Mouse (Mus musculus) myocyte (in vitro differentiated cells): ENCODE results near the gene Eda. TPM values are rescaled to one million over a fixed set of nuclear protein-coding genes. Genes with fewer than 3 reads are reported as not detected.

Experiments used
- H3K27me3 ChIP-seq: one replicate; pipeline ENCODE4 v1.6.1; 2011; ENCODE audit not compliant: control insufficient read depth, insufficient read depth, insufficient read length
- H3K36me3 ChIP-seq: one replicate; pipeline ENCODE4 v1.6.1; 2011; ENCODE audit not compliant: control insufficient read depth, insufficient read depth
- H3K4me2 ChIP-seq: one replicate; pipeline ENCODE4 v1.6.1; 2011; ENCODE audit warnings: low read depth, control low read depth
- H3K4me3 ChIP-seq: one replicate; pipeline ENCODE4 v1.5.1; 2011; ENCODE audit warnings: mild to moderate bottlenecking, control low read depth, moderate library complexity
- H3K79me2 ChIP-seq: one replicate; pipeline ENCODE4 v1.6.1; 2011; ENCODE audit not compliant: control insufficient read depth, insufficient read depth
- H3ac ChIP-seq: one replicate; pipeline ENCODE4 v1.6.1; 2011; ENCODE audit not compliant: control insufficient read depth, insufficient read length
- CEBPB ChIP-seq: IDR thresholded peaks from 2 replicates; pipeline ENCODE4 v1.6.1; 2011; ENCODE audit warnings: mild to moderate bottlenecking, moderate library complexity; ENCODE audit not compliant: poor library complexity, insufficient read depth, severe bottlenecking
- E2F4 ChIP-seq: IDR thresholded peaks from one replicate; pipeline ENCODE4 v1.6.1; 2011; ENCODE audit warnings: mild to moderate bottlenecking, control low read depth, moderate library complexity; ENCODE audit not compliant: insufficient read depth
- MAX ChIP-seq: IDR thresholded peaks from one replicate; pipeline ENCODE4 v1.6.1; 2011; ENCODE audit warnings: low read depth, mild to moderate bottlenecking, control low read depth
- MYOD1 ChIP-seq, 3 experiments: IDR thresholded peaks; one replicate each; pipeline ENCODE4 v1.6.1; 2011; ENCODE audit warnings: control low read depth in 2 of 3, low read depth in 2 of 3, mild to moderate bottlenecking in 2 of 3, moderate library complexity in 1 of 3; ENCODE audit not compliant: insufficient read length in 2 of 3, control insufficient read depth in 1 of 3
- MYOG ChIP-seq, 3 experiments: IDR thresholded peaks; one replicate each; pipeline ENCODE4 v1.6.1; 2011; ENCODE audit warnings: control low read depth in 2 of 3, low read depth in 2 of 3, mild to moderate bottlenecking in 2 of 3; ENCODE audit not compliant: insufficient read length in 2 of 3, control insufficient read depth in 1 of 3, insufficient read depth in 1 of 3
- POLR2A ChIP-seq: IDR thresholded peaks from one replicate; pipeline ENCODE4 v1.6.1; 2011; ENCODE audit warnings: low read depth, mild to moderate bottlenecking, control low read depth, moderate library complexity; ENCODE audit not compliant: insufficient read length
- POLR2AphosphoS2 ChIP-seq: IDR thresholded peaks from one replicate; pipeline ENCODE4 v1.6.1; 2011; ENCODE audit warnings: low read depth, control low read depth; ENCODE audit not compliant: insufficient read length
- REST ChIP-seq: IDR thresholded peaks from one replicate; pipeline ENCODE4 v1.6.1; 2011; ENCODE audit warnings: mild to moderate bottlenecking, control low read depth, moderate library complexity; ENCODE audit not compliant: insufficient read depth, insufficient read length
- SRF ChIP-seq: IDR thresholded peaks from one replicate; pipeline ENCODE4 v1.6.1; 2011; ENCODE audit warnings: low read depth; ENCODE audit not compliant: control insufficient read depth, insufficient read length
- TCF12 ChIP-seq: IDR thresholded peaks from one replicate; pipeline ENCODE4 v1.6.1; 2011; ENCODE audit warnings: mild to moderate bottlenecking, control low read depth; ENCODE audit not compliant: poor library complexity, insufficient read depth, severe bottlenecking
- TCF3 ChIP-seq: IDR thresholded peaks from one replicate; pipeline ENCODE4 v1.6.1; 2011; ENCODE audit warnings: low read depth, control low read depth; ENCODE audit not compliant: insufficient read length
- USF1 ChIP-seq: IDR thresholded peaks from one replicate; pipeline ENCODE4 v1.6.1; 2011; ENCODE audit warnings: low read depth, mild to moderate bottlenecking, control low read depth, moderate library complexity
- polyA plus RNA-seq: library from polyadenylated mRNA; unstranded; fragments of >200 nt; fragmentation: generic; extraction: Trizol; gene quantifications from one replicate; pipeline ENCODE4 v1.2.1, GENCODE M21; 2012; ENCODE audit warnings: missing spikeins

Eda gene
- polyA plus RNA-seq, 1 experiment, result 0.05 TPM

DNA sequence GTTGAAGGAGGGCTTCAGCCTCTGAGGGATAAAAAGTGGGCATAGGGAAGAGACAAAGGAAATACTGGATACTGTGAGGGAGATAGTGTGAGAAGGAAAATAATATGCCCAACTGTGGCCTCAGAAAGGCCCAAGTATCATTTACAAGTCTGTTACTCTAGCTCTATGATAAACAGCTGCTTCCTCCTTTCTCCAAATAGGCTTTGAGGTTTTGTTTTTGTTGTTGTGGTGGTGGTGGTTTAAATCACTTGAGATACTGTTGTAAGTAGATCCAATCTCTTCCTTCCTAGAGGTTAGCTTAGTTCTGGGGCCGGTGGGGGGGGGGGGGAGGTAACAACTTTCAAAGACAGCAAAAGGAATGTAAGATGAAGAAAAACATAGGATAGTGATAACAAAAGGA, 143.0 kb downstream of the Eda start:
- H3ac ChIP-seq, result no peak overlapping the region
- TF ChIP-seq POLR2AphosphoS2 (no peak), POLR2A (no peak), CEBPB (no peak), MYOG (IDR thresholded peaks at IDR 0.05; ENCODE audit: control insufficient read depth in 1 of 3, insufficient read depth in 1 of 3, insufficient read length in 2 of 3, low read depth in 2 of 3) (no peak), TCF3 (no peak), SRF (no peak), USF1 (no peak), E2F4 (no peak), MYOD1 (IDR thresholded peaks at IDR 0.05; ENCODE audit: control insufficient read depth in 1 of 3, insufficient read length in 2 of 3, low read depth in 2 of 3) (no peak), MAX (no peak), REST (no peak), TCF12 (no peak)
- no peaks in the 10 kb centered on the region for H3K79me2 ChIP-seq
- H3K27me3 ChIP-seq, result no peaks in the 10 kb centered on the region
- H3K36me3 ChIP-seq, result no peaks in the 10 kb centered on the region
- no peak overlapping the region for H3K4me3 ChIP-seq
- H3K4me2 ChIP-seq, result no peak overlapping the region

- no peak overlapping the region for H3K4me3 ChIP-seq
- no peaks in the 10 kb centered on the region for H3K79me2 ChIP-seq
- H3K36me3 ChIP-seq, result no peaks in the 10 kb centered on the region
- no peak overlapping the region for H3K4me2 ChIP-seq
- no peaks in the 10 kb centered on the region for H3K27me3 ChIP-seq
- H3ac ChIP-seq, result no peak overlapping the region
- TF ChIP-seq TCF3 (no peak), TCF12 (no peak), CEBPB (no peak), POLR2A (no peak), MYOG (IDR thresholded peaks at IDR 0.05; ENCODE audit: control insufficient read depth in 1 of 3, insufficient read depth in 1 of 3, insufficient read length in 2 of 3, low read depth in 2 of 3) (no peak), USF1 (no peak), MAX (no peak), POLR2AphosphoS2 (no peak), E2F4 (no peak), REST (no peak), MYOD1 (IDR thresholded peaks at IDR 0.05; ENCODE audit: control insufficient read depth in 1 of 3, insufficient read length in 2 of 3, low read depth in 2 of 3) (no peak), SRF (no peak)
These were observed 219.9 kb downstream of the Eda start for GRCm38 (mm10) chrX:100195286-100195685.

DNA sequence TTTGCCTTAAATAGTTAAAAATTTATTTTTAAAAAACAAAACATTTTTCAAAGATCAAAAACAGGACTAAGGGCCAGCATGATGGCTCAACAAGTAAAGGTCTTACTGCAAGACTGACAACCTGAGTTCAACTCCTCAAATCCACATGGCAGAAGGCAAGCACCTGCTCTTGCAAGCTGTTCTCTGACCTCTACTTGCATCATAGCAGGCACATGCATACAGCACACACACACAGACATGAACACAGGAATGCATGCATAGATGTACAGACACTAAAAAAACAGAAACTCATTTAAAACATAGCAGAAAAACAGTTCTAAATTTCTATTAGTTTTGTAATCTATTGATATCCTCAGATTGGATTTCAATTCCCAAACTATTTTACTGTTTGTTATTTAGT, 338.2 kb downstream of the Eda start:
- Histone ChIP-seq H3K4me2 (no peak overlapping the region), H3K4me3 (no peak overlapping the region), H3ac (no peak overlapping the region), H3K79me2 (no peaks in the 10 kb centered on the region), H3K36me3 (no peaks in the 10 kb centered on the region), H3K27me3 (no peaks in the 10 kb centered on the region)
- TF ChIP-seq MYOG (IDR thresholded peaks at IDR 0.05; ENCODE audit: control insufficient read depth in 1 of 3, insufficient read depth in 1 of 3, insufficient read length in 2 of 3, low read depth in 2 of 3), result no peak
- no peak for TF ChIP-seq TCF3

DNA sequence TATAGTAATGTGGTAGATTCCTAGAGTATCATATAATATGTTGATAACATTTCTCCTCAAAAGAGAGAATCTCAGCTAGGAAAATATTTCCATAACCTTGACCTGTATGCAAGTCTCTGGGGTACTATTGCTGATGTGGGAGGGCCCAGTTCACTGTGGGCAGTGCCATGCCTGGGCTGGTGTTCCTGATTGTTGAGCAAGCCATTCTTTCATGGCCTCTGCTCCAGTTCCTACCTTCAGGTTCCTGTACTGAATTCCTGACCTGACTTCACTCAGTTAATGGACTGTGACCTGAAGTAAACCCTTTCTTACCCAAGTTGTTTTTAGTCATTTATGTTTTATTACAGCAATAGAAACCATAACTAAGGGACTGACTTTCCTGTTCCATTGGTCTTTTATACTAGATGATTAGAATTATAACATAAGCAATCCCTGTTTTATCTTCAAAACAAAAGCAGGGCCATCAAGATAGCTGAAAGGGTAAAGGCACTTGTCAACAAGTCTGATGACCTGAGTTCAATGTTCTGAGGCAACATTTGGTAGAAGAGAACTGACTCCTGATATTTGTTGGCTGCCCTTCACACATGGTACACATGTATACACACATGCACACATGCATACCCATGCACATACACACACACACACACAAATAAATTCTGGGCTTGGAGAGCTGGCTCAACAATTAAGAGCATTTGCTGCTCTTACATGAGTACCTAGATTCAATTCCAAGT, 338.9 kb downstream of the Eda start:
- Histone ChIP-seq H3ac (no peak overlapping the region), H3K27me3 (no peaks in the 10 kb centered on the region), H3K79me2 (no peaks in the 10 kb centered on the region), H3K36me3 (no peaks in the 10 kb centered on the region), H3K4me3 (no peak overlapping the region), H3K4me2 (no peak overlapping the region)
- no peak for TF ChIP-seq MYOG (IDR thresholded peaks at IDR 0.05; ENCODE audit: control insufficient read depth in 1 of 3, insufficient read depth in 1 of 3, insufficient read length in 2 of 3, low read depth in 2 of 3)
- no peak for TF ChIP-seq CEBPB
- no peak for TF ChIP-seq TCF3
- TF ChIP-seq MAX, result no peak
- TF ChIP-seq POLR2AphosphoS2, result no peak
- no peak for TF ChIP-seq E2F4
- TF ChIP-seq MYOD1 (IDR thresholded peaks at IDR 0.05; ENCODE audit: control insufficient read depth in 1 of 3, insufficient read length in 2 of 3, low read depth in 2 of 3), result no peak
- no peak for TF ChIP-seq USF1
- no peak for TF ChIP-seq REST

GRCm38 (mm10) chrX:100340687-100341086, 365.3 kb downstream of the Eda start:
- H3K36me3 ChIP-seq, result no peaks in the 10 kb centered on the region
- no peaks in the 10 kb centered on the region for H3K27me3 ChIP-seq
- H3K4me3 ChIP-seq, result no peak overlapping the region
- H3K79me2 ChIP-seq, result no peaks in the 10 kb centered on the region
- no peak for TF ChIP-seq TCF3
- no peak for TF ChIP-seq USF1
- no peak for TF ChIP-seq TCF12
- no peak for TF ChIP-seq MYOG (IDR thresholded peaks at IDR 0.05; ENCODE audit: control insufficient read depth in 1 of 3, insufficient read depth in 1 of 3, insufficient read length in 2 of 3, low read depth in 2 of 3)
- no peak for TF ChIP-seq POLR2A
- TF ChIP-seq MAX, result no peak
- no peak for TF ChIP-seq REST
- no peak for TF ChIP-seq MYOD1 (IDR thresholded peaks at IDR 0.05; ENCODE audit: control insufficient read depth in 1 of 3, insufficient read length in 2 of 3, low read depth in 2 of 3)
- no peak for TF ChIP-seq POLR2AphosphoS2
- no peak for TF ChIP-seq SRF
- TF ChIP-seq E2F4, result no peak
- no peak for TF ChIP-seq CEBPB
- H3ac ChIP-seq, result no peak overlapping the region
- no peak overlapping the region for H3K4me2 ChIP-seq
